9 mouse cellular contexts compared by ENCODE assay signal in the genomic region with DNA sequence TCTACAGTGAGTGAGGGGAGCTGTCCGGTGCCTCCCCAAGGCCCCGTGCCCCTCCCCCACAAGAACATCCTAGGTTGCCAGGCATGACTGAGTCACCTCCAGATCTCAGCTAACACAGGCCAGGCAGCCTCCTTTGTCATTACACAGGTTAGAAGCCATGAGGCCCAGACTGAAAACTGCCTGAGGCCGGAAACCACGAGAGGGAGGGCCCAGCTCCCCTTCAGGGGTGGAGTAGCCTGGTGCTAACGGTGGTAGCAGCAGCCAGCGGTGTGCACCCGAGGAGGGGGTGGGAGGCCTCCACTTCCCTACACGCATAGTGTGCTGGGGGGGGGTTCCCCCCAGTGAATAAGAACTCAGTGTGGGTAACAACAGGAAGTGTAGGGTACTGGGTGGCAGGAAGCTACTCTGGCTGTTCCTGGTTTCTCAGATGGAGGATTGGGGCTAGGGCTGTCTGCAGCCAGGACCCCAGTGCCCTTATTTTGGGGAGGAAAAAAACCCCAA. TPM values are rescaled to one million over a fixed set of nuclear protein-coding genes. Genes with fewer than 3 reads are reported as not detected.
DNase-seq lines count a peak whose midpoint lies in the region; ATAC-seq and TF ChIP-seq lines count a peak whose summit lies in the region.
"Had no signal": no experiment of that assay in that cellular context is flagged by ENCODE, and none has a peak within 500 bp of the region (broad histone marks: within the 10 kb centered on the region; RNA-seq: fewer than 3 reads in every experiment).

No protein-coding gene starts in this region.

- DNase-seq in forebrain, embryonic 10.5 days (ENCODE audit: extremely low spot score, low spot score) = no peak
- DNase-seq in forebrain, postnatal 0 days = no peak
- no peak for DNase-seq in right cerebral cortex, postnatal 4 days
- no peak for DNase-seq in yolk sac, embryonic 10.5 days (ENCODE audit: low spot score)

- no peaks in the 10 kb centered on the region for H3K9me3 ChIP-seq in forebrain, embryonic 10.5 days
- no peaks in the 10 kb centered on the region for H3K9me3 ChIP-seq in forebrain, postnatal 0 days (ENCODE audit: low read length)
- no peaks in the 10 kb centered on the region for H3K9me3 ChIP-seq in kidney, embryonic 16.5 days (ENCODE audit: low read length)
- no peaks in the 10 kb centered on the region for H3K9me3 ChIP-seq in forebrain, embryonic 13.5 days (replicated peaks)

- ATAC-seq in forebrain, postnatal 0 days = no peak
- peak; percentile 86 for ATAC-seq in activated CD4-positive, CD25-positive, alpha-beta regulatory T cell, adult 4 months
- peak; percentile 37; the same call in 1 of the 2 replicates for ATAC-seq in kidney, embryonic 16.5 days (ENCODE audit: low FRiP score, low TSS enrichment)
- peak; percentile 48 for ATAC-seq in monocyte, adult 5-6 weeks (replicated peaks; ENCODE audit: insufficient number of reproducible peaks, low FRiP score, low TSS enrichment, poor library complexity, severe bottlenecking)
- ATAC-seq in forebrain, embryonic 13.5 days = no peak

- H3K36me3 ChIP-seq in forebrain, embryonic 10.5 days (replicated peaks) = no peaks in the 10 kb centered on the region
- H3K36me3 ChIP-seq in forebrain, postnatal 0 days (ENCODE audit: insufficient read depth) = no peaks in the 10 kb centered on the region
- H3K36me3 ChIP-seq in kidney, embryonic 16.5 days (ENCODE audit: insufficient read depth, low read length) = no peaks in the 10 kb centered on the region
- H3K36me3 ChIP-seq in forebrain, embryonic 13.5 days (ENCODE audit: poor library complexity, severe bottlenecking) = no peaks in the 10 kb centered on the region

- H3K4me3 ChIP-seq in forebrain, embryonic 10.5 days = no peak overlapping the region
- H3K4me3 ChIP-seq in forebrain, postnatal 0 days (ENCODE audit: low read depth, low read length) = no peak overlapping the region
- H3K4me3 ChIP-seq in kidney, embryonic 16.5 days (ENCODE audit: low read length) = no peak overlapping the region
- H3K4me3 ChIP-seq in forebrain, embryonic 13.5 days = no peak overlapping the region

- no peak for TF ChIP-seq CTCF in forebrain, postnatal 0 days (IDR thresholded peaks at IDR 0.05; ENCODE audit: low read depth)

- 63% methylated on average over 8 of the region's 8 CpGs for WGBS in forebrain, embryonic 10.5 days
- 57% methylated on average over 8 of the region's 8 CpGs for WGBS in forebrain, postnatal 0 days
- 32% methylated on average over 8 of the region's 8 CpGs for WGBS in kidney, embryonic 16.5 days
- 50% methylated on average over 8 of the region's 8 CpGs for WGBS in forebrain, embryonic 13.5 days

- H3K4me2 ChIP-seq in forebrain, postnatal 0 days (ENCODE audit: low read depth) = no peak overlapping the region
- H3K4me2 ChIP-seq in kidney, embryonic 16.5 days (replicated peaks; ENCODE audit: low read depth, low read length) = no peak overlapping the region
- no peak overlapping the region for H3K4me2 ChIP-seq in forebrain, embryonic 13.5 days

- peaks cover 73% of the 10 kb centered on the region for H3K27me3 ChIP-seq in forebrain, embryonic 10.5 days (ENCODE audit: poor library complexity, severe bottlenecking)
- no peaks in the 10 kb centered on the region for H3K27me3 ChIP-seq in forebrain, postnatal 0 days (ENCODE audit: insufficient read depth, low read length)
- H3K27me3 ChIP-seq in kidney, embryonic 16.5 days (ENCODE audit: insufficient read depth, low read length) = peaks cover 18% of the 10 kb centered on the region
- H3K27me3 ChIP-seq in forebrain, embryonic 13.5 days = peaks cover 42% of the 10 kb centered on the region

- H3K9ac ChIP-seq in forebrain, postnatal 0 days = no peak overlapping the region
- 0 out of 2 replicates have a peak overlapping the region, but pooled peaks have one; percentile 3 for H3K9ac ChIP-seq in kidney, embryonic 16.5 days (replicated peaks; ENCODE audit: low read length)
- H3K9ac ChIP-seq in forebrain, embryonic 13.5 days = no peak overlapping the region

- H3K4me1 ChIP-seq in forebrain, embryonic 10.5 days = peaks cover 24% of the 10 kb centered on the region
- 0 out of 2 replicates have a peak, but pooled peaks cover 5% of the 10 kb centered on the region for H3K4me1 ChIP-seq in forebrain, postnatal 0 days (ENCODE audit: insufficient read depth)
- peaks cover 20% of the 10 kb centered on the region for H3K4me1 ChIP-seq in kidney, embryonic 16.5 days (ENCODE audit: insufficient read depth, low read length)
- H3K4me1 ChIP-seq in forebrain, embryonic 13.5 days = peaks cover 13% of the 10 kb centered on the region

- H3K27ac ChIP-seq in forebrain, embryonic 10.5 days = 0 out of 2 replicates have a peak overlapping the region, but pooled peaks have one; percentile 35
- H3K27ac ChIP-seq in forebrain, postnatal 0 days (ENCODE audit: low read depth, low read length) = no peak overlapping the region
- H3K27ac ChIP-seq in kidney, embryonic 16.5 days (ENCODE audit: low read length) = peak overlapping the region; percentile 13; the same call in 1 of the 2 replicates
- H3K27ac ChIP-seq in forebrain, embryonic 13.5 days = no peak overlapping the region

RNA-seq across cellular contexts. Expression of a gene that starts 4.0 kb away (rescaled TPM):
- 0.47 and 0.81 TPM in 2 replicates for polyA plus RNA-seq in forebrain, embryonic 10.5 days (2016; fragmentation: Nextera tagmentation; extraction: Ambion mirVana)
- 6.5 and 9.4 TPM in 2 replicates for total RNA-seq in forebrain, postnatal 0 days (2014; rRNA removed)
- polyA plus RNA-seq in forebrain, postnatal 0 days (2015; fragmentation: Nextera tagmentation; extraction: Ambion mirVana) = 4.8 and 7.1 TPM in 2 replicates
- 10 to 100 TPM; 60.0 to 62.7 TPM for polyA plus RNA-seq in activated CD4-positive, CD25-positive, alpha-beta regulatory T cell, adult 4 months (2017; shearing (Covaris generic))
- polyA plus RNA-seq in kidney, embryonic 16.5 days (2015; fragmentation: Nextera tagmentation; extraction: Ambion mirVana) = 2.4 and 3.4 TPM in 2 replicates
- 189 to 455 TPM (median 252 TPM) in 3 replicates for total RNA-seq in monocyte, adult 5-6 weeks (2017)
- 0.76 and 0.92 TPM in 2 replicates for polyA plus RNA-seq in forebrain, embryonic 13.5 days (2015; fragmentation: Nextera tagmentation; extraction: Ambion mirVana)

RNA-seq across cellular contexts. Expression of a gene that starts 33.4 kb away (rescaled TPM):
- 0.21 and 0.32 TPM in 2 replicates for polyA plus RNA-seq in forebrain, embryonic 10.5 days (2016; fragmentation: Nextera tagmentation; extraction: Ambion mirVana)
- total RNA-seq in forebrain, postnatal 0 days (2014; rRNA removed) = 0.71 TPM in 1 of 2 replicates, not detected in the other
- 3.0 and 3.1 TPM in 2 replicates for polyA plus RNA-seq in forebrain, postnatal 0 days (2015; fragmentation: Nextera tagmentation; extraction: Ambion mirVana)
- not detected for polyA plus RNA-seq in activated CD4-positive, CD25-positive, alpha-beta regulatory T cell, adult 4 months (2017; shearing (Covaris generic))
- 0.27 and 0.82 TPM in 2 replicates for polyA plus RNA-seq in kidney, embryonic 16.5 days (2015; fragmentation: Nextera tagmentation; extraction: Ambion mirVana)
- total RNA-seq in monocyte, adult 5-6 weeks (2017) = not detected in 3 replicates
- 0.37 and 0.54 TPM in 2 replicates for polyA plus RNA-seq in forebrain, embryonic 13.5 days (2015; fragmentation: Nextera tagmentation; extraction: Ambion mirVana)

RNA-seq across cellular contexts. Expression of a gene that starts 42.7 kb away (rescaled TPM):
- 7.2 and 7.6 TPM in 2 replicates for polyA plus RNA-seq in forebrain, embryonic 10.5 days (2016; fragmentation: Nextera tagmentation; extraction: Ambion mirVana)
- total RNA-seq in forebrain, postnatal 0 days (2014; rRNA removed) = 30.8 and 47.0 TPM in 2 replicates
- polyA plus RNA-seq in forebrain, postnatal 0 days (2015; fragmentation: Nextera tagmentation; extraction: Ambion mirVana) = 16.5 and 27.9 TPM in 2 replicates
- polyA plus RNA-seq in activated CD4-positive, CD25-positive, alpha-beta regulatory T cell, adult 4 months (2017; shearing (Covaris generic)) = 1 to 10 TPM; 2.2 to 3.6 TPM
- 11.3 and 11.8 TPM in 2 replicates for polyA plus RNA-seq in kidney, embryonic 16.5 days (2015; fragmentation: Nextera tagmentation; extraction: Ambion mirVana)
- total RNA-seq in monocyte, adult 5-6 weeks (2017) = 0.87 to 2.5 TPM in 2 of 3 replicates, not detected in the other
- polyA plus RNA-seq in forebrain, embryonic 13.5 days (2015; fragmentation: Nextera tagmentation; extraction: Ambion mirVana) = 13.4 and 13.9 TPM in 2 replicates

RNA-seq across cellular contexts. Expression of a gene that starts 43.3 kb away (rescaled TPM):
- polyA plus RNA-seq in forebrain, embryonic 10.5 days (2016; fragmentation: Nextera tagmentation; extraction: Ambion mirVana) = not detected in 2 replicates
- 0.57 and 0.62 TPM in 2 replicates for total RNA-seq in forebrain, postnatal 0 days (2014; rRNA removed)
- 0.43 and 0.64 TPM in 2 replicates for polyA plus RNA-seq in forebrain, postnatal 0 days (2015; fragmentation: Nextera tagmentation; extraction: Ambion mirVana)
- not detected for polyA plus RNA-seq in activated CD4-positive, CD25-positive, alpha-beta regulatory T cell, adult 4 months (2017; shearing (Covaris generic))
- not detected in 2 replicates for polyA plus RNA-seq in kidney, embryonic 16.5 days (2015; fragmentation: Nextera tagmentation; extraction: Ambion mirVana)
- total RNA-seq in monocyte, adult 5-6 weeks (2017) = not detected in 3 replicates
- not detected in 2 replicates for polyA plus RNA-seq in forebrain, embryonic 13.5 days (2015; fragmentation: Nextera tagmentation; extraction: Ambion mirVana)
- polyA plus RNA-seq: intestine, embryonic 14.5 days had no signal

RNA-seq across cellular contexts. Expression of a gene that starts 58.9 kb away (rescaled TPM):
- polyA plus RNA-seq in forebrain, embryonic 10.5 days (2016; fragmentation: Nextera tagmentation; extraction: Ambion mirVana) = 1.8 and 2.0 TPM in 2 replicates
- total RNA-seq in forebrain, postnatal 0 days (2014; rRNA removed) = 19.0 and 20.5 TPM in 2 replicates
- 3.7 and 3.9 TPM in 2 replicates for polyA plus RNA-seq in forebrain, postnatal 0 days (2015; fragmentation: Nextera tagmentation; extraction: Ambion mirVana)
- 1 to 10 TPM; 3.4 TPM for polyA plus RNA-seq in activated CD4-positive, CD25-positive, alpha-beta regulatory T cell, adult 4 months (2017; shearing (Covaris generic))
- polyA plus RNA-seq in kidney, embryonic 16.5 days (2015; fragmentation: Nextera tagmentation; extraction: Ambion mirVana) = 5.5 and 6.6 TPM in 2 replicates
- total RNA-seq in monocyte, adult 5-6 weeks (2017) = 90.9 to 99.4 TPM (median 96.2 TPM) in 3 replicates
- 3.3 and 4.1 TPM in 2 replicates for polyA plus RNA-seq in forebrain, embryonic 13.5 days (2015; fragmentation: Nextera tagmentation; extraction: Ambion mirVana)

Comparison
In these comparisons a context has a peak if more than half of its experiments do, and no peak if none do; other contexts are left out.
1. H3K27ac ChIP-seq: peak in forebrain, embryonic 10.5 days (single experiment) and kidney, embryonic 16.5 days (single experiment); none in forebrain, postnatal 0 days (single experiment) and forebrain, embryonic 13.5 days (single experiment).
2. ATAC-seq: peak in activated CD4-positive, CD25-positive, alpha-beta regulatory T cell, adult 4 months (single experiment), kidney, embryonic 16.5 days (single experiment) and monocyte, adult 5-6 weeks (single experiment); none in forebrain, postnatal 0 days (single experiment) and forebrain, embryonic 13.5 days (single experiment).